Mouse (Mus musculus) spleen, embryonic (tissue): ENCODE measurements around the gene Cstb.
"Not testable (repeated sequence)": the region's sequence is repeated elsewhere in the genome, so short reads cannot be mapped to it uniquely, and the experiment has no call there.

Source experiments
- CTCF ChIA-PET: fragments of 350-600 bp; sonication (Branson Sonifier 250); formaldehyde crosslinking; loops from one replicate; lab custom pipeline; 2022; lab: Charles Lee

The Cstb gene

DNA sequence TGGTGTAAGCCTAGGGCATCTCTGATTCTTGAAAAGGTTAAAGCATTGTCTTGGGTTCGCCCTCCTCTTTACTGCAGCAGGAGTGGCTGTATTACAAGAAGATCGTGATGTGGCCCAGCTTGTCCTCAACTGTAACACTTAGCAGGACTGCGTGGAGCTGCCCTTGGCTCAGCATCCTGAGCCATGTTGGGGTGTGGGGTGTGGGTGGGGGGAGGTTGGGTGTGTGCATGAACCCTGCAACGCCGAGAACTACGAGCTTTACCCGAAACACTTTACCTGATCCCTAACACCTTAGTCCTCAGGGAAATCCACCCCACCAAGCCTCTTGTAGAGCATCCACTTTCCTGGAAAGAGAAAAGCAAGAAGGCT, 12.3 kb upstream of the Cstb start:
- CTCF ChIA-PET: interaction anchor here (0.7 to 1.8 kb wide), 3 partner anchors 11 to 63 kb away, joined by 3 to 34 read pairs (median 3); partner anchors contain the start of gene Cstb

GRCm38 (mm10) chr10:78414936-78415335, 10.5 kb upstream of the Cstb start:
- CTCF ChIA-PET: not testable (repeated sequence)

DNA sequence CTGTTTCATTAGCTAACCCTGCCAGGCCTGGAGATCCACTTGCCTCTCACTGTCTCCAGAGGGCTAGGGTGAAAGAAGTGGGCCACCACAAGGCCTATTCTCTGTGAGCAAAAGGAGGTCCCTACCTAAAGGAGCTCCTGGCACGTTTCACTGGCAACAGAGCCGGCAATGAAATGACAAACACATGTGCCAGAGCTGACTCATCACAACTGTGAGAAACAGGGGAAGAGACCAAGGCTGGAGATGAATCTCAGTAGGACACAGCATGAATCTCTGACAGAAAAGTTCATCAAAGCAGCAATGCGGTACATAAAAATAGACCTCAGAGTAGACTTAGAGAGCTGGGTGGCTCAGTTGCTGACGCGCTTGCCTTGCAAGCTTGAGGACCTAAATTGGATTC, 7.6 kb upstream of the Cstb start:
- CTCF ChIA-PET: no interaction called here

DNA sequence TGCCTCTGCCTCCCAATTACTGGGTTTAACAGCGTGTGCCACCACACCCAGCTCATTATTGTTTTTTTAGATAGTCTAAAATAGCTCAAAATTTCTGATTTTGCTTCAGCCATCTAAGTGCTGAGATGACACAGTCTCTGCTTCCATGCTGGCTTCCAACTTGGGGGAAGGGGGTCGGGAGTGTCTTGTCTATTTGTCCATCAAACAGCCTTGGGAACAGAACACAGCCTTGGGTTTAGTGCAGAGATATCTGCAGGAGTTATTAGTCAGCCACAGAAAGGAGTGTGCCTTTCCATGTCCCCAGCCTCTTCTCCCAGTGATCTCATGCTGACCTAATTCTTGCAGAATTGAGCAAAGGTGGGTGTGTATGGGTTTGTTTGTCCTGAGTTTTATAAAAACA, 6.7 kb upstream of the Cstb start:
- CTCF ChIA-PET: no interaction called here

DNA sequence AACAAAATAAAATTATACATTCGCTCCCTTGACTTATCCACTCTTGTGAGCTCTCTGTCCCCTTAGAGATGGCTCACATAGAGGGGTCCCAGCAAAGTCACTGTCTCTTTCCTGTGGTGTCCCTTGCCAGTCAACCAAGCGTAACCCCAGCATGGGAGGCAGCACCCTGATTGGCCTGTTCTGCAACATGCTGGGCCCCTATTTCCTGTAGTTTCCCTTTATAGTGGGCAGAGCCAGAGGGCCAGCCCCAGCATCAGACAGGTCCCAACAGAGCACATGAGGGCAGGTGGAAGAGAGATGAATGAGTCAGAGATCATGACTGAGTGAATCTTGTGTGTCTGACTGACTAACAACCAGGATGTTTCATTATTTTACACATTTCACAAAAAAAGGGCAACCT, 4.5 kb upstream of the Cstb start:
- CTCF ChIA-PET: no interaction called here

- CTCF ChIA-PET: no interaction called here
Observed at GRCm38 (mm10) chr10:78422614-78423013, 2.9 kb upstream of the Cstb start.

DNA sequence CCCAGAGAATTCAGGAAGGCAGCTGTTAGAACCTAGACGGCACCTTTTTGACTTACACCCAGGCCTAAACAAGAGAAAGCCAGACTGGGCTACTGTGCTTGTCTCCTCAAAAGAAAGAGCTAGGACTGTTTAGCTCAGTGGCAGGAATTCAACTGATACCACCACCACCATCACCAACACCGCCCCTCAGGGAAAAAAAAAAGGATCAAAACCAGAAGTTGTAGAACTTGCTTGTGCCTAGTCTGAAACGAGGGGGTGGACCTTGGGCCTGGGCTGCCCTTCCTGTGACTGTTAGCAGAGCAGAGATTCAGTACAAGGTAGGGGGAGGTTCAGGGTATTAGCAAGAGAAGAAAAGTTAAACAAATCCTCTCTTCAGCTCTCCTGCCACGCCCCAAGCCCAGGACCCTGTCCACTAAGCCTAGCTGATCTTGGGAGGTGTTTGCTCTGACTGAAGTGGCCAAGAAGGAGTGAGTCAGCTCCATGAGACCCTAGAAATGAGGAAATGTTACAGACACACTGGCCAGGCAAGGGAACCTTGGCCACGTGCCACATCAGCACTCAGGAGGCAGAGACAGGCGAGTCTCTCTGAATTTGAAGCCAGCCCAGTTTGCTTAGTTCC, 757 bp downstream of the Cstb start:
- CTCF ChIA-PET: interaction anchor here (0.7 to 1.4 kb wide), 2 partner anchors 14 to 60 kb away, joined by 3 to 4 read pairs; partner anchors contain the start of gene Rrp1

DNA sequence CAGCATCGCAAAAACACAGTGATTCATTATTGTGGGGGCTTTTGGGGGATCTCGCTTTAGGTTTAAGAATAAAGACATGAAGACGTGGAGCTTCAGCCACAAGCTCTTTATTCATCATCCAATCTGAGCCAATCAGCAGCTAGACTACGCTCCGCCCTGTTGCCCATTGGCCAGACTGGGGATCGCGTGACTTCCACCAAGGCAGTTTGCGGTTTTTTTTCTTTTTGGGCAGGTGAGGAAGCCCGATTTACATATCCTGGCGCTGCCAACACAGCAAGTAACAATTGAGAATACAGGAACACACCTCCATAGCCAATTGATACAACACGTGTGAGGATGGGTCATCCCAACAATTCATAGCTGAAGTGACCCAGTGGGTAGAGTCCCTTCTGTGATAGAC, 2.6 kb downstream of the Cstb start:
- CTCF ChIA-PET: no interaction called here

GRCm38 (mm10) chr10:78429180-78429579, 3.7 kb downstream of the Cstb start:
- CTCF ChIA-PET: no interaction called here

DNA sequence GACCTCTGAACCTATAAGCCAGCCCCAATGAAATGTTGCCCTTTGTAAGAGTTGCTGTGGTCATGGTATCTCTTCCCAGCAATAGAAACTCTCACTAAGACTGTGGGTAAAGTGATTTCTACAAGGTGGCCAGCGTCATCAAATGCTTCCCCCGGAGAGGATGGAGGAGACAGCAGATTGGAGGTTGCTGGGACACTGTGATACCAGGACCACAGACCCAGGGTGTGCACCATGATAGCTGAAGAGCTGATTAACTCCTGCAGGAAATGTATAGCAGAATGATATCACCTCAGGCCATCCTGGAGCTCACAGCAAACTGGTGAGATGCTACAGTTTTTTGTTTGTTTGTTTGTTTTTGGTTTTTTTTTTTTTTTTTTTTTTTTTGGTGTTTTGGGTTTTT, 4.3 kb downstream of the Cstb start:
- CTCF ChIA-PET: no interaction called here

- CTCF ChIA-PET: no interaction called here
Observed at GRCm38 (mm10) chr10:78432853-78433252, 7.4 kb downstream of the Cstb start.

- CTCF ChIA-PET: no interaction called here
Observed at GRCm38 (mm10) chr10:78438094-78438493, 12.6 kb downstream of the Cstb start.

- CTCF ChIA-PET: no interaction called here
Observed at GRCm38 (mm10) chr10:78439550-78439949, 14.1 kb downstream of the Cstb start.

GRCm38 (mm10) chr10:78439990-78440389, 14.5 kb downstream of the Cstb start:
- CTCF ChIA-PET: no interaction called here

GRCm38 (mm10) chr10:78440812-78441211, 15.3 kb downstream of the Cstb start:
- CTCF ChIA-PET: no interaction called here

DNA sequence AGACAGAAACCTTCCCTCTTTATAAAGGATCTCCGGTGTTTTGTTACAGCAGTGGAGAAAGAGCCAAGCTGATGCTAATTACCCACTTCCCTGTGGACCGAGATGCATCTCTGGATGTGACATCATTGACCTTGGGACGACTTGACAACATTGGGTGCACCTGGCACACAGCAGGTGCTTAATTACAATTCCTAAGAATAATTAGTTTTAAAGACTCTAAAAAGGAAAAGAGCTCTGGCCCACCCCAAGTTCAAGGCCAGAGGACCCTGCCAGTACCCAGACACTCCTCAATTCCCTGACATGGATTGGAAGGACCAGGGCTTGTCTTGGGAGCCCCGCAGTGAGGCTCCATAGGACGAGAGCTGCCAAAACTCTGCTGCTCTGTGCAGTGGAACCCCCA, 16.1 kb downstream of the Cstb start:
- CTCF ChIA-PET: no interaction called here

DNA sequence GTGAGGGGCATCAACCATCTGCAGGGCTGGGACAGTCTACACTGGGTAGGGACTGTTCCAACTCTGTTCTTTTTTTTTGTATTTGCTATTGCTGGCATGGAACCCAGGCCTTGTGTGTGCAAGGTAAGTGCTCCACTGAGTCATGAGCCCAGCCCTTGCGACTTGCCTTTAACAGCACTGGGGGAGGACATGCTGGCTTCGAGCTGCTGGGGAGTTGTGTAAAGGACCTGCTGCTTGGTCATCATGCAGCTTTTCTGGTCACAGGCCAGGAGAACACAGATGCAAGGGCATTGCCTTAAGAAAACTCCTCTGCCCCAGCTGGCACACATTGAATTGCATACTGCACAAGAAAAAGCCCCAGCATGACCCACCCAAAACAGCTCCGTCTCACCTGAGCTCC, 16.8 kb downstream of the Cstb start:
- CTCF ChIA-PET: interaction anchor here (0.5 kb wide), 1 partner anchor 32 kb away, joined by 3 read pairs; no protein-coding TSS in a partner anchor

GRCm38 (mm10) chr10:78446195-78446594, 20.7 kb downstream of the Cstb start:
- CTCF ChIA-PET: interaction anchor here (0.6 kb wide), 1 partner anchor 436 kb away, joined by 8 read pairs; the partner anchor contains the start of gene Pfkl

DNA sequence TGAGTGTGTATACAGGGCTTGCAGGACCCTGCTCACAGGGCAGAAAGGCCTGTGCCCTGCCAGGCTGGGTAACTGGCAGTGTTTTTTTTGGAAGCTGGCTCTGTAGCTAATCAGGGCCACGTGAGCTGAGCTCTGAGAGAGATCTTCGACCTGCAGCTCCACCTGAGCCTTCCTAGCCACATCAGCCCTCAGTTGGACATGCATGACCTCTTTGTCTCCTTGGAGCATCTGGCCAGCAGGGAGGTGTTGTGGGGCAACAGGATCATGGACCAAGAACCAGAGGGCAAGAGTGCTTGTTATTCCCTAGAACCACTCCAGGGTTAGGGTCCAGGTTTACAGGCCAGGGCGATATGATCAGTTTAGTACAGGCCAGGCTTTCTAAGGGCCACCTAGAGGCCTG, 21.9 kb downstream of the Cstb start:
- CTCF ChIA-PET: no interaction called here

DNA sequence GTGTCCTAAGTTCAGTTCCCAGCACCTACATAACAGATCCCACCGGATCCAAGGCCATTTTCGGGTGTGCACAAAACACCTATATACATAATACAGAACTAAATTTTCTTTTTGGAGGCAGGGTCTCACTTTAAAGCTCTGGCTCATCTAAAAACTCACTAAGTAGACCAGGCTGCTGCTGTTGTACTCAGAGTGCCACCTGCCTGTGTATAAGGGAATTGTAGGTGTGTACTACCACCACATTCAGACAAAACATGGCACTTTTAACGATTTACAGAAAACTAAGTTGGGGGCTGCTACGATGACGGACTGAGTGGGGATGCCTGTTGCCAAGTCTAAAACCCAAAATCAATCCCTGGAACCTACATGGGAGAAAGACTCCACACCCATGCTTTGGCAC, 25.3 kb downstream of the Cstb start:
- CTCF ChIA-PET: no interaction called here

GRCm38 (mm10) chr10:78452641-78453040, 27.2 kb downstream of the Cstb start:
- CTCF ChIA-PET: no interaction called here

DNA sequence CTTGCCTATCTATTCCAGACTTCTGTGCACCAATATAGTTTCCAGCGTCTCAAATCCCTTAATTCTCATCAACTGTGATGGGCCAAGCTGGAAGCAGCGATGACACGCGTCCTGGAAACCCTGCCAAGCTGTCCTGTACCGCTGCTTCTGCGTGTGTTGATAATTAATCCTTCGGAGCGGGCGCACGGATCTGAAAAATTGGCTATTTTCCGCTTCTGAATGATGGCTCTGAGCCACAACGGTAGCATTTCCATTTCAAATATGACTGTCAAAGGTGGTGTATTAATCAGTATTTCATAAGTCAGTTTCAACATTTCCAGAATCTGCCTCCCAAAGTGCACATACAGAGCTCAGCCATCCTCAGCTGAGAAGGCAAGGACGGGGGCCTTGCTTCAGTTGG, 31.2 kb downstream of the Cstb start:
- CTCF ChIA-PET: no interaction called here

- CTCF ChIA-PET: interaction anchor here (0.6 kb wide), 1 partner anchor 482 kb away, joined by 3 read pairs; no protein-coding TSS in a partner anchor
Observed at GRCm38 (mm10) chr10:78457495-78458347, 32.3 kb downstream of the Cstb start.
